Mouse (Mus musculus) hindbrain, embryonic 15.5 days (tissue): ENCODE data around the gene Fstl4. TPM values are rescaled to one million over a fixed set of nuclear protein-coding genes. Genes with fewer than 3 reads are reported as not detected.
A peak's percentile ranks its signal among the peaks of the same experiment; 100 is the strongest.
"Not testable (repeated sequence)": the region's sequence is repeated elsewhere in the genome, so short reads cannot be mapped to it uniquely, and the experiment has no call there.

Experiments used
- ATAC-seq: fragments of 200-750 bp; cut with Nextera tagmentation; 2 replicates; pipeline ENCODE4 v1.8.0; 2017; ENCODE audit warnings: low read depth, moderate number of reproducible peaks, moderate TSS enrichment; ENCODE audit not compliant: low FRiP score
- H3K27ac ChIP-seq: fragments of 300-500 bp; sonication (generic); replicated peaks from 2 replicates; pipeline ENCODE4 v1.5.1; 2015; ENCODE audit warnings: mild to moderate bottlenecking, inconsistent platforms
- H3K27me3 ChIP-seq: fragments of 300-500 bp; sonication (generic); 2 replicates; pipeline ENCODE4 v1.6.1; 2015; ENCODE audit warnings: control low read depth, inconsistent platforms
- H3K36me3 ChIP-seq: fragments of 300-500 bp; sonication (generic); 2 replicates; pipeline ENCODE4 v1.6.1; 2015; ENCODE audit warnings: control low read depth, inconsistent platforms
- H3K4me1 ChIP-seq: fragments of 300-500 bp; sonication (generic); replicated peaks from 2 replicates; pipeline ENCODE4 v1.6.1; 2015; ENCODE audit warnings: control low read depth, inconsistent platforms
- H3K4me2 ChIP-seq: fragments of 300-500 bp; sonication (generic); 2 replicates; pipeline ENCODE4 v1.6.1; 2015; ENCODE audit warnings: moderate library complexity, mild to moderate bottlenecking, inconsistent platforms
- H3K4me3 ChIP-seq: fragments of 300-500 bp; sonication (generic); 2 replicates; pipeline ENCODE4 v1.5.1; 2015; ENCODE audit warnings: mild to moderate bottlenecking, inconsistent platforms
- H3K9ac ChIP-seq: fragments of 300-500 bp; sonication (generic); 2 replicates; pipeline ENCODE4 v1.6.1; 2015; ENCODE audit warnings: inconsistent platforms
- H3K9me3 ChIP-seq: fragments of 300-500 bp; sonication (generic); 2 replicates; pipeline ENCODE4 v1.6.1; 2016; ENCODE audit warnings: control low read depth, inconsistent platforms
- WGBS: fragments of 180-500 bp; shearing (Covaris S2); methylation state at CpG from one replicate; pipeline ENCODE4 v1.1.7; 2015; 5-methylcytosine and 5-hydroxymethylcytosine counted together
- polyA plus RNA-seq: library from polyadenylated mRNA; unstranded; fragments of >200 nt; fragmentation: Nextera tagmentation; extraction: Ambion mirVana; gene quantifications from 2 replicates; pipeline ENCODE4 v1.2.1, GENCODE M21; 2015

Fstl4 gene
- polyA plus RNA-seq, 1 experiment from 2014 or later: 16.5 TPM

DNA sequence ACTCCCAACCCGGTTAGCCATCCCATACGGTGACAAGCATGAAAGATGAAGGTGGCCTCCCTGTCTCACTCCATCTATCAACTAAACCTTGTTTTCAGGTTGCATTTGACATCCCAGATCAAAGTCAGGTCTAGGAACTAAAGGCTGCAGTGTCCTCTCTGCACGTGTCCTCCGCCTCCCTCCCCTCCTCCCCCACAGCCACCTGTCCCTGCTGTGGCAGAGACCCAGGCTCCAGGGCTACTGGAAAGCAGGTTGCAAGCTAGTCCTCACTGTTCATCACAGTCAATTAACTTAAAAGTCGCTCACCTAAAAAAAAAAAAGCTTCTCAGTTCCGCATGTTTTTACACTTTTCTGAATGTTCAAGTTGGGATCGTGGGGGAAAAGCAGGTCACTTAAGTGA is 313.2 kb downstream of the Fstl4 start:
- Histone ChIP-seq H3K4me1 (no peaks in the 10 kb centered on the region), H3K4me3 (no peak overlapping the region), H3K4me2 (no peak overlapping the region), H3K27ac (no peak overlapping the region), H3K36me3 (no peaks in the 10 kb centered on the region), H3K9ac (no peak overlapping the region), H3K9me3 (no peaks in the 10 kb centered on the region), H3K27me3 (no peaks in the 10 kb centered on the region)
- no peak for ATAC-seq
- 83% methylated on average over 7 of the region's 7 CpGs for WGBS

- Histone ChIP-seq H3K9ac (no peak overlapping the region), H3K27ac (no peak overlapping the region), H3K9me3 (no peaks in the 10 kb centered on the region), H3K4me2 (no peak overlapping the region), H3K27me3 (no peaks in the 10 kb centered on the region), H3K36me3 (no peaks in the 10 kb centered on the region), H3K4me1 (no peaks in the 10 kb centered on the region), H3K4me3 (no peak overlapping the region)
- 82% methylated on average over 7 of the region's 7 CpGs for WGBS
- no peak for ATAC-seq
These were observed 314.2 kb downstream of the Fstl4 start for GRCm38 (mm10) chr11:53078419-53079334.

- no peak for ATAC-seq
- Histone ChIP-seq H3K9me3 (no peaks in the 10 kb centered on the region), H3K9ac (no peak overlapping the region), H3K27ac (no peak overlapping the region), H3K4me3 (no peak overlapping the region), H3K36me3 (no peaks in the 10 kb centered on the region), H3K27me3 (no peaks in the 10 kb centered on the region), H3K4me2 (no peak overlapping the region), H3K4me1 (no peaks in the 10 kb centered on the region; the same call in 1 of the 2 replicates)
- WGBS: 85% methylated on average over 6 of the region's 6 CpGs
These were observed 316.9 kb downstream of the Fstl4 start for GRCm38 (mm10) chr11:53081310-53081709.

GRCm38 (mm10) chr11:53085367-53085766 is 320.9 kb downstream of the Fstl4 start:
- no peaks in the 10 kb centered on the region for H3K27me3 ChIP-seq
- no peak overlapping the region for H3K27ac ChIP-seq
- H3K36me3 ChIP-seq: no peaks in the 10 kb centered on the region
- no peak overlapping the region for H3K9ac ChIP-seq
- H3K4me2 ChIP-seq: no peak overlapping the region
- no peak overlapping the region for H3K4me3 ChIP-seq
- no peaks in the 10 kb centered on the region for H3K9me3 ChIP-seq
- no peak for ATAC-seq
- no peaks in the 10 kb centered on the region; the same call in 1 of the 2 replicates for H3K4me1 ChIP-seq
- 73% methylated on average over 6 of the region's 6 CpGs for WGBS

GRCm38 (mm10) chr11:53085858-53086565 is 321.6 kb downstream of the Fstl4 start:
- H3K4me2 ChIP-seq: no peak overlapping the region
- 70% methylated on average over 9 of the region's 9 CpGs for WGBS

GRCm38 (mm10) chr11:53087896-53088295 is 323.5 kb downstream of the Fstl4 start:
- WGBS: 82% methylated on average over 3 of the region's 3 CpGs

More at GRCm38 (mm10) chr11:53085858-53086565, 321.6 kb downstream of the Fstl4 start:
- no peak overlapping the region for H3K27ac ChIP-seq
- H3K36me3 ChIP-seq: no peaks in the 10 kb centered on the region
- peaks cover 2% of the 10 kb centered on the region; the same call in 1 of the 2 replicates for H3K4me1 ChIP-seq
- H3K27me3 ChIP-seq: no peaks in the 10 kb centered on the region
- ATAC-seq: no peak
- H3K9me3 ChIP-seq: no peaks in the 10 kb centered on the region
- H3K4me3 ChIP-seq: no peak overlapping the region
- no peak overlapping the region for H3K9ac ChIP-seq

GRCm38 (mm10) chr11:53091596-53091995 is 327.2 kb downstream of the Fstl4 start:
- H3K9ac ChIP-seq: no peak overlapping the region
- ATAC-seq: no peak
- no peak overlapping the region for H3K4me3 ChIP-seq
- H3K4me1 ChIP-seq: 0 out of 2 replicates have a peak, but pooled peaks cover 9% of the 10 kb centered on the region
- H3K27me3 ChIP-seq: no peaks in the 10 kb centered on the region
- H3K4me2 ChIP-seq: no peak overlapping the region
- H3K36me3 ChIP-seq: no peaks in the 10 kb centered on the region
- H3K9me3 ChIP-seq: no peaks in the 10 kb centered on the region
- 44% methylated on average over 5 of the region's 5 CpGs for WGBS
- H3K27ac ChIP-seq: peak overlapping the region; percentile 17; the same call in 1 of the 2 replicates

More at GRCm38 (mm10) chr11:53087896-53088295, 323.5 kb downstream of the Fstl4 start:
- H3K9ac ChIP-seq, H3K27ac ChIP-seq, H3K4me1 ChIP-seq, H3K4me2 ChIP-seq, H3K36me3 ChIP-seq, ATAC-seq, H3K27me3 ChIP-seq, H3K4me3 ChIP-seq, H3K9me3 ChIP-seq: not testable (repeated sequence)

DNA sequence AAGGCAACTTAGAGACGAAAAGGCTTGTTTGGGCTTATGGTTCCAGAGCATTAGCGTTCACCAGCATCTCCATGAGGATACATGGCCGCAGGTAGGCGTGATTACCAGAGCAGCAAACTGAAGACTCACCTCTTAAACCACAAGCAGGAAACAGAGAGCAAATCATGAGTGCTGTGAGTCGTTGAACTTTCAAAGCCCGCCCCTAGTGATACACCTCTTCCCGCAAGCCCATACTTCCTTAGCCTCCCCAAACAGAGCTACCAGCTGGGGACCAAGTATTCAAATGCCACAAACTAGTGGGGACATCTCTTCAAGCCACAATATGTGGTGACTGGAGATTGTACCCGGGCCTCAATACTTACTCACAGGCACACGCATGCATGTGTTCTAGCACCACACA is 332.4 kb downstream of the Fstl4 start:
- no peaks in the 10 kb centered on the region for H3K36me3 ChIP-seq
- no peak overlapping the region for H3K4me3 ChIP-seq
- H3K27ac ChIP-seq: no peak overlapping the region
- WGBS: 92% methylated on average over 9 of the region's 9 CpGs
- no peak overlapping the region for H3K4me2 ChIP-seq
- H3K4me1 ChIP-seq: 0 out of 2 replicates have a peak, but pooled peaks cover 7% of the 10 kb centered on the region
- H3K9me3 ChIP-seq: no peaks in the 10 kb centered on the region
- no peak for ATAC-seq
- no peaks in the 10 kb centered on the region for H3K27me3 ChIP-seq
- H3K9ac ChIP-seq: no peak overlapping the region

DNA sequence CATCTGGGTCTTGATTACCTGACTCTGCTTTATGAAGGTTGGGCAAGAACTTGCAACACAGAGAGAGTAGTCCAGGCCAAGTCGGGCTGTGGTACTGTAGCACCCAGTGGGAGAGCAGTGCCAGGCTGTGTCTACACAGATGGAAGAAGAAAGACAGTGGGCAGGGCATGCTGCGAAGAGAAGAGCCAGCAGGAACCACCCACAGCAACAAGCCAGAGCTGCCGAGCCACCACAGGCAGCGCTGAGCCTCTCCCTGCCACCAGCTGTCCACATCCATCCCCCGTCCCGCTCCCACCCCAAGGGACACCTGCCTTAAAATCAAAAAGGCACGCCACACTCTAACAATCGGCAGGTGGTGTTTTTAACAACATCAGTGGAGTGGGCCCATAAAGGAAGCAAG is 332.9 kb downstream of the Fstl4 start:
- Histone ChIP-seq H3K9me3 (no peaks in the 10 kb centered on the region), H3K4me3 (no peak overlapping the region), H3K27me3 (no peaks in the 10 kb centered on the region), H3K36me3 (no peaks in the 10 kb centered on the region), H3K9ac (no peak overlapping the region), H3K4me1 (0 out of 2 replicates have a peak, but pooled peaks cover 6% of the 10 kb centered on the region), H3K4me2 (no peak overlapping the region), H3K27ac (no peak overlapping the region)
- WGBS: 70% methylated on average over 8 of the region's 8 CpGs
- no peak for ATAC-seq

- 94% methylated on average over 6 of the region's 6 CpGs for WGBS
These were observed 333.4 kb downstream of the Fstl4 start for GRCm38 (mm10) chr11:53097870-53098269.

GRCm38 (mm10) chr11:53098780-53099198 is 334.4 kb downstream of the Fstl4 start:
- 36% methylated on average over 3 of the region's 3 CpGs for WGBS
- no peaks in the 10 kb centered on the region for H3K9me3 ChIP-seq
- H3K27me3 ChIP-seq: no peaks in the 10 kb centered on the region
- no peak overlapping the region for H3K4me2 ChIP-seq
- no peak overlapping the region for H3K27ac ChIP-seq
- 0 out of 2 replicates have a peak, but pooled peaks cover 6% of the 10 kb centered on the region for H3K4me1 ChIP-seq
- no peak overlapping the region for H3K9ac ChIP-seq
- no peak overlapping the region for H3K4me3 ChIP-seq
- ATAC-seq: 0 out of 2 replicates have a peak, but pooled peaks have one; percentile 51
- no peaks in the 10 kb centered on the region for H3K36me3 ChIP-seq

More at GRCm38 (mm10) chr11:53097870-53098269, 333.4 kb downstream of the Fstl4 start:
- Histone ChIP-seq H3K27me3 (no peaks in the 10 kb centered on the region), H3K36me3 (no peaks in the 10 kb centered on the region), H3K9me3 (no peaks in the 10 kb centered on the region), H3K4me2 (no peak overlapping the region), H3K9ac (no peak overlapping the region), H3K27ac (no peak overlapping the region), H3K4me3 (no peak overlapping the region), H3K4me1 (0 out of 2 replicates have a peak, but pooled peaks cover 6% of the 10 kb centered on the region)
- no peak for ATAC-seq

DNA sequence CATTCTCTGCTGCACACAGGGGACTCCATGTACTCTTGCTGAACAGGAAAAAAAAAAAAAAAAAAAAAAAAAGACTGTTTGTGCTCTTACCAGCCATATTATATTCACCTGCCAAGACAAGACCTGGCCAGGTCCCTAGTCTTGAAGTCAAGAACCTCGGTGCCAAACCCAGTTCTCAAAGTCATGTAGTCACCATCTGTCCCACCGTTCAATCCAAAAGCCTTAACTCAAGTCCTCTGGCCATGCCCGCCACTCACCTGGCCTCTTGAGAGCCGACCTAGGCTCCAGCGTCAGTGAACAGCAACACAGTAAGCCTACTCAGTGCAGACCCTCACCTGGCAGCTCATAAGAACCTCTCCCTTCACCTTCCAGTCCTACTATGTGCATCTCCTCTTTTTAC is 334.9 kb downstream of the Fstl4 start:
- WGBS: 89% methylated on average over 5 of the region's 5 CpGs
- no peak for ATAC-seq
- H3K9ac ChIP-seq: no peak overlapping the region
- no peaks in the 10 kb centered on the region for H3K9me3 ChIP-seq
- H3K4me2 ChIP-seq: no peak overlapping the region
- no peak overlapping the region for H3K4me3 ChIP-seq
- H3K4me1 ChIP-seq: 0 out of 2 replicates have a peak, but pooled peaks cover 6% of the 10 kb centered on the region
- H3K36me3 ChIP-seq: no peaks in the 10 kb centered on the region
- no peaks in the 10 kb centered on the region for H3K27me3 ChIP-seq
- H3K27ac ChIP-seq: no peak overlapping the region
